Mouse (Mus musculus): ENCODE measurements around the gene Cggbp1.

DNA sequence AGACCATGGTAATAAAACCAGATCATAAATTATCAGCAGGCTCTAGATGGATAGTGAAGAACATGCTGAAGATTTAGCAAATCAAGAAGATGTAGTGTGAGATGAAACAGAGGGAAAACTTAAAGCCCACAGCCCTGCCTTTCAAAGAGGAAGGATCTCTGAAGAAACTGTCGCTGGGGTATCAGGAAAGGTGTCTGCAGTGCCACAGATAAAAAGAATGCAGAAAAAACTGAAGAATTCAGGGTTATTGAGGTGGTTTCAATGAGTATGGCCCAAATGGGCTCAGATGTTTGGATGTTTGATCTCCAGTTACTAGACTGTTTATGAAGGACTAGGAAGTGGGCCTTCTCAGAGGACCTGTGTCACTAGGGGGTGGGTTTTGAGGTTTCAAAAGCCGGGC is 17.8 kb downstream of the Cggbp1 start:
- no peak for TF ChIP-seq CTCF (IDR thresholded peaks at IDR 0.05; ENCODE audit: low read depth, low read length)
- TF ChIP-seq POLR2A (IDR thresholded peaks at IDR 0.05; ENCODE audit: borderline replicate concordance, low read depth, low read length) = no peak
